Mouse (Mus musculus) thymus, adult 2 months (tissue): Measurements from ENCODE around the gene Smg6.

Source experiments
- CTCF ChIP-seq: fragments of 200-500 bp; IDR thresholded peaks from 2 replicates; pipeline ENCODE4 v1.5.1; 2012; ENCODE audit warnings: mild to moderate bottlenecking, control low read depth, low read length, moderate library complexity, borderline replicate concordance; ENCODE audit not compliant: control insufficient read depth, poor library complexity, insufficient read depth; ENCODE audit errors: extremely low read depth
- POLR2A ChIP-seq: fragments of 200-500 bp; IDR thresholded peaks from 2 replicates; pipeline ENCODE4 v1.6.1; 2012; ENCODE audit warnings: mild to moderate bottlenecking, low read length, control low read depth, moderate library complexity; ENCODE audit not compliant: control insufficient read depth, poor library complexity, insufficient read depth; ENCODE audit errors: extremely low read depth

GRCm38 (mm10) chr11:74883098-74883497 lies 42.5 kb upstream of the Smg6 start:
- TF ChIP-seq POLR2A (no peak), CTCF (no peak)
